Mouse (Mus musculus) adrenal gland, adult 18-20 months (tissue): ENCODE measurements around the gene Khdc3. TPM values are rescaled to one million over a fixed set of nuclear protein-coding genes. Genes with fewer than 3 reads are reported as not detected.
"Not testable (repeated sequence)": the region's sequence is repeated elsewhere in the genome, so short reads cannot be mapped to it uniquely, and the experiment has no call there.

Source experiments
- DNase-seq, 2 experiments: peaks; one replicate each; pipeline ENCODE4 v3.0.0; 2021 to 2022; ENCODE audit warnings: low spot score in 2 of 2
- long read RNA-seq, 2 experiments: library from polyadenylated mRNA; stranded (forward); transcript quantifications; one replicate each; pipeline ENCODE4 v2.0.0; 2021
- total RNA-seq, 2 experiments: library from RNA; stranded (reverse); gene quantifications; 1 replicate in 1 of 2; 2 replicates in 1 of 2; pipeline ENCODE4 v1.2.3; 2021

The Khdc3 gene
- total RNA-seq: under 1 TPM; 0.29 to 0.80 TPM
- long read RNA-seq, experiment 1: 0 reads
- long read RNA-seq, experiment 2, partial matches to known transcripts: 0 of 2 reads
- long read RNA-seq, experiment 2, other reads (novel, unspliced or antisense): 2 of 2 reads

GRCm38 (mm10) chr9:73101536-73101935, at the start of gene Khdc3:
TSS of gene Khdc3 (plus strand) at chr9:73101836.
- no peak for DNase-seq

GRCm38 (mm10) chr9:73055441-73055911, 46.2 kb upstream of the Khdc3 start:
- peak in 1 of 2 experiments; percentile 51 for DNase-seq

GRCm38 (mm10) chr9:73059224-73059623, 42.4 kb upstream of the Khdc3 start:
- DNase-seq: no peak

- DNase-seq: no peak
Observed at GRCm38 (mm10) chr9:73063621-73064290, 37.9 kb upstream of the Khdc3 start.

GRCm38 (mm10) chr9:73067086-73067485, 34.5 kb upstream of the Khdc3 start:
- DNase-seq: no peak

- no peak for DNase-seq
Observed at GRCm38 (mm10) chr9:73068230-73068679, 33.4 kb upstream of the Khdc3 start.

- DNase-seq: no peak
Observed at GRCm38 (mm10) chr9:73068688-73069087, 32.9 kb upstream of the Khdc3 start.

- no peak for DNase-seq
Observed at GRCm38 (mm10) chr9:73070971-73071659, 30.5 kb upstream of the Khdc3 start.

- no peak for DNase-seq
Observed at GRCm38 (mm10) chr9:73072426-73072825, 29.2 kb upstream of the Khdc3 start.

- no peak for DNase-seq
Observed at GRCm38 (mm10) chr9:73073169-73073568, 28.5 kb upstream of the Khdc3 start.

- DNase-seq: not testable (repeated sequence)
Observed at GRCm38 (mm10) chr9:73079349-73079748, 22.3 kb upstream of the Khdc3 start.

- no peak for DNase-seq
Observed at GRCm38 (mm10) chr9:73079801-73080325, 21.8 kb upstream of the Khdc3 start.

- DNase-seq: no peak
Observed at GRCm38 (mm10) chr9:73082291-73083000, 19.2 kb upstream of the Khdc3 start.

GRCm38 (mm10) chr9:73083956-73084355, 17.7 kb upstream of the Khdc3 start:
- DNase-seq: no peak

GRCm38 (mm10) chr9:73085845-73086244, 15.8 kb upstream of the Khdc3 start:
- DNase-seq: no peak

- DNase-seq: no peak
Observed at GRCm38 (mm10) chr9:73087121-73087520, 14.5 kb upstream of the Khdc3 start.

- DNase-seq: no peak
Observed at GRCm38 (mm10) chr9:73087581-73087980, 14.1 kb upstream of the Khdc3 start.

- no peak for DNase-seq
Observed at GRCm38 (mm10) chr9:73089222-73089920, 12.3 kb upstream of the Khdc3 start.

- DNase-seq: no peak
Observed at GRCm38 (mm10) chr9:73090121-73090520, 11.5 kb upstream of the Khdc3 start.

- DNase-seq: no peak
Observed at GRCm38 (mm10) chr9:73091747-73092146, 9.9 kb upstream of the Khdc3 start.

- no peak for DNase-seq
Observed at GRCm38 (mm10) chr9:73094580-73094979, 7.1 kb upstream of the Khdc3 start.
